Mouse (Mus musculus) ES-Bruce4 (cell line): ENCODE data around the gene Kmt2c.

Experiments
- CTCF ChIP-seq: IDR thresholded peaks from one replicate; pipeline ENCODE4 v1.8.1; 2011; ENCODE audit warnings: low read depth, low read length
- EP300 ChIP-seq: IDR thresholded peaks from 2 replicates; pipeline ENCODE4 v1.6.1; 2011; ENCODE audit warnings: low read depth, low read length; ENCODE audit not compliant: insufficient read depth
- POLR2A ChIP-seq: IDR thresholded peaks from one replicate; pipeline ENCODE4 v1.8.1; 2011; ENCODE audit warnings: low read length; ENCODE audit not compliant: insufficient read depth

DNA sequence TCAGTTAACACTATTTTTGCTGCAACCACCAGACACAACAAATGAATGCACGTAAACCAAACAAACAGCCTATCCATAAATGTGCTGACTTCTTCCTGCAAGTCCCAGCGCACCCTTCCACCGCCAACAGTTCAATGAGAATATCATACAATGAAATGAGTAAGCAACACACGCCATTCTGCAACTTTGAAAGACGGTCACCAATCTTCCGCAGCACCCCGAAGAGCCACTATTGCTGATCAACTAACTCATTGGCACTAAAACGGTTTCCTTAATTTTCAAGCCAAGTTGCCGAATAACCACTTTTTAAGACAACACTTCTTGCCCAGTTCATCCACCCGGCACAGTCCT lies 1.2 kb downstream of the Kmt2c start:
- no peak for TF ChIP-seq CTCF
- no peak for TF ChIP-seq EP300
- TF ChIP-seq POLR2A: no peak
